In genomic region chr8:84788896-84789295, GRCm38 (mm10) we compare ENCODE assay signal across 8 mouse cellular contexts. TPM values are rescaled to one million over a fixed set of nuclear protein-coding genes. Genes with fewer than 3 reads are reported as not detected.
A peak's percentile ranks its signal among the peaks of the same experiment; 100 is the strongest.
DNase-seq lines count a peak whose midpoint lies in the region; ATAC-seq and TF ChIP-seq lines count a peak whose summit lies in the region.
"Had no signal": no experiment of that assay in that cellular context is flagged by ENCODE, and none has a peak within 500 bp of the region (broad histone marks: within the 10 kb centered on the region; RNA-seq: fewer than 3 reads in every experiment).

No protein-coding gene starts in this region.

- peak; percentile 70 for DNase-seq in kidney, adult 2 months
- peak; percentile 39 to 40 for DNase-seq in cerebellum, postnatal 36 days
- peak; percentile 88 for DNase-seq in gastrocnemius, postnatal 10 days
- DNase-seq in lung, adult 18-20 months = peak; percentile 81 to 89
- peak; percentile 58 for DNase-seq in urinary bladder, postnatal 25 days (ENCODE audit: low spot score)
- no peak for DNase-seq in liver, postnatal 0 days

- peak overlapping the region; percentile 44; the same call in 1 of the 2 replicates for H3K27ac ChIP-seq in kidney, adult 2 months (ENCODE audit: insufficient read depth, low read depth, low read length)
- H3K27ac ChIP-seq in kidney, embryonic 14.5 days (ENCODE audit: low read depth, low read length) = no peak overlapping the region
- H3K27ac ChIP-seq in liver, postnatal 0 days (ENCODE audit: low read depth) = no peak overlapping the region
- H3K27ac ChIP-seq: heart, embryonic 15.5 days had no signal

- no peak for TF ChIP-seq EP300 in liver, postnatal 0 days (IDR thresholded peaks at IDR 0.05; ENCODE audit: low read depth)

- TF ChIP-seq CTCF in kidney, adult 2 months (conservative IDR thresholded peaks at IDR 0.05; ENCODE audit: insufficient read depth, insufficient read length, low read depth, low read length) = no peak
- TF ChIP-seq CTCF in liver, postnatal 0 days (IDR thresholded peaks at IDR 0.05; ENCODE audit: low read depth) = no peak

- H3K4me3 ChIP-seq in kidney, adult 2 months (ENCODE audit: insufficient read depth, low read depth, low read length) = no peak overlapping the region
- no peak overlapping the region for H3K4me3 ChIP-seq in kidney, embryonic 14.5 days (ENCODE audit: low read length)
- H3K4me3 ChIP-seq in liver, postnatal 0 days (ENCODE audit: low read depth, low read length) = no peak overlapping the region
- H3K4me3 ChIP-seq: heart, embryonic 15.5 days had no signal

- H3K36me3 ChIP-seq in kidney, adult 2 months (ENCODE audit: control insufficient read depth, insufficient read depth, low read length) = no peaks in the 10 kb centered on the region
- H3K36me3 ChIP-seq in kidney, embryonic 14.5 days (ENCODE audit: control insufficient read depth, insufficient read depth, low read length) = no peaks in the 10 kb centered on the region
- no peaks in the 10 kb centered on the region for H3K36me3 ChIP-seq in liver, postnatal 0 days (replicated peaks; ENCODE audit: insufficient read depth, low read length)
- H3K36me3 ChIP-seq: heart, embryonic 15.5 days had no signal

- no peak overlapping the region for H3K9ac ChIP-seq in kidney, embryonic 14.5 days (ENCODE audit: low read depth, low read length)
- no peak overlapping the region for H3K9ac ChIP-seq in liver, postnatal 0 days (replicated peaks)
- H3K9ac ChIP-seq: heart, embryonic 15.5 days had no signal

- no peak for TF ChIP-seq POLR2A in kidney, adult 2 months (IDR thresholded peaks at IDR 0.05; ENCODE audit: low read depth, low read length)

- no peak overlapping the region for H3K4me2 ChIP-seq in kidney, embryonic 14.5 days (replicated peaks; ENCODE audit: low read depth, low read length)
- H3K4me2 ChIP-seq in liver, postnatal 0 days (ENCODE audit: low read depth, low read length) = no peak overlapping the region
- H3K4me2 ChIP-seq: heart, embryonic 15.5 days had no signal

- 38% methylated on average over 11 of the region's 11 CpGs for WGBS in kidney, adult 2 months
- WGBS in kidney, embryonic 14.5 days = 19% methylated on average over 11 of the region's 11 CpGs
- WGBS in liver, postnatal 0 days (ENCODE audit: insufficient replicate concordance) = 60% methylated on average over 11 of the region's 11 CpGs

- ATAC-seq in kidney, embryonic 14.5 days (ENCODE audit: low FRiP score, low TSS enrichment) = no peak
- ATAC-seq in liver, postnatal 0 days = no peak

- no peaks in the 10 kb centered on the region for H3K27me3 ChIP-seq in kidney, adult 2 months (replicated peaks; ENCODE audit: control insufficient read depth, insufficient read depth, low read length)
- peaks cover 92% of the 10 kb centered on the region for H3K27me3 ChIP-seq in kidney, embryonic 14.5 days (ENCODE audit: control insufficient read depth, insufficient read depth, low read length)
- H3K27me3 ChIP-seq in liver, postnatal 0 days (ENCODE audit: insufficient read depth, low read length) = peaks cover 45% of the 10 kb centered on the region

- H3K4me1 ChIP-seq in kidney, adult 2 months (ENCODE audit: control insufficient read depth, insufficient read depth, low read length) = peaks cover 14% of the 10 kb centered on the region
- peaks cover 9% of the 10 kb centered on the region; the same call in 1 of the 2 replicates for H3K4me1 ChIP-seq in kidney, embryonic 14.5 days (ENCODE audit: control insufficient read depth, insufficient read depth, low read length)
- peaks cover 6% of the 10 kb centered on the region; the same call in 1 of the 2 replicates for H3K4me1 ChIP-seq in liver, postnatal 0 days (ENCODE audit: insufficient read depth)

- no peaks in the 10 kb centered on the region for H3K9me3 ChIP-seq in kidney, embryonic 14.5 days (ENCODE audit: control insufficient read depth, low read length)
- H3K9me3 ChIP-seq in liver, postnatal 0 days (ENCODE audit: low read length) = no peaks in the 10 kb centered on the region
- H3K9me3 ChIP-seq: heart, embryonic 15.5 days had no signal

RNA-seq across cellular contexts. Expression of gene Nfix, which starts 11.2 kb away (rescaled TPM):
- 17.7 and 22.1 TPM in 2 replicates for polyA plus RNA-seq in kidney, adult 2 months (2012; rRNA removed)
- 9.4 and 10.9 TPM in 2 replicates for polyA plus RNA-seq in kidney, embryonic 14.5 days (2014; fragmentation: Nextera tagmentation; extraction: Ambion mirVana)
- 100 to 1,000 TPM; 598 to 734 TPM for total RNA-seq in gastrocnemius, postnatal 10 days (2021)
- polyA plus RNA-seq in liver, postnatal 0 days (2015; fragmentation: Nextera tagmentation; extraction: Ambion mirVana) = 4.7 and 5.4 TPM in 2 replicates

RNA-seq across cellular contexts. Expression of gene Dand5, which starts 33.7 kb away (rescaled TPM):
- polyA plus RNA-seq in kidney, adult 2 months (2012; rRNA removed) = 4.4 and 4.5 TPM in 2 replicates
- 5.9 and 6.0 TPM in 2 replicates for polyA plus RNA-seq in kidney, embryonic 14.5 days (2014; fragmentation: Nextera tagmentation; extraction: Ambion mirVana)
- 1 to 10 TPM; 5.8 to 7.3 TPM for total RNA-seq in gastrocnemius, postnatal 10 days (2021)
- polyA plus RNA-seq in liver, postnatal 0 days (2015; fragmentation: Nextera tagmentation; extraction: Ambion mirVana) = 2.4 and 2.5 TPM in 2 replicates

RNA-seq across cellular contexts. Expression of gene Gadd45gip1, which starts 42.4 kb away (rescaled TPM):
- 24.2 and 41.0 TPM in 2 replicates for polyA plus RNA-seq in kidney, adult 2 months (2012; rRNA removed)
- 49.2 and 54.2 TPM in 2 replicates for polyA plus RNA-seq in kidney, embryonic 14.5 days (2014; fragmentation: Nextera tagmentation; extraction: Ambion mirVana)
- 10 to 100 TPM; 30.3 to 33.4 TPM for total RNA-seq in gastrocnemius, postnatal 10 days (2021)
- polyA plus RNA-seq in liver, postnatal 0 days (2015; fragmentation: Nextera tagmentation; extraction: Ambion mirVana) = 31.9 and 34.9 TPM in 2 replicates

RNA-seq across cellular contexts. Expression of gene Rad23a, which starts 51.6 kb away (rescaled TPM):
- polyA plus RNA-seq in kidney, adult 2 months (2012; rRNA removed) = 73.0 TPM in 2 replicates
- 124 and 125 TPM in 2 replicates for polyA plus RNA-seq in kidney, embryonic 14.5 days (2014; fragmentation: Nextera tagmentation; extraction: Ambion mirVana)
- 100 to 1,000 TPM; 124 to 130 TPM for total RNA-seq in gastrocnemius, postnatal 10 days (2021)
- 154 and 164 TPM in 2 replicates for polyA plus RNA-seq in liver, postnatal 0 days (2015; fragmentation: Nextera tagmentation; extraction: Ambion mirVana)

RNA-seq across cellular contexts. Expression of gene Calr, which starts 57.8 kb away (rescaled TPM):
- 316 and 337 TPM in 2 replicates for polyA plus RNA-seq in kidney, adult 2 months (2012; rRNA removed)
- polyA plus RNA-seq in kidney, embryonic 14.5 days (2014; fragmentation: Nextera tagmentation; extraction: Ambion mirVana) = 758 and 944 TPM in 2 replicates
- total RNA-seq in gastrocnemius, postnatal 10 days (2021) = 100 to 1,000 TPM; 234 to 286 TPM
- polyA plus RNA-seq in liver, postnatal 0 days (2015; fragmentation: Nextera tagmentation; extraction: Ambion mirVana) = 331 and 375 TPM in 2 replicates
